Mouse (Mus musculus): ENCODE results near the gene Kcnk3.

DNA sequence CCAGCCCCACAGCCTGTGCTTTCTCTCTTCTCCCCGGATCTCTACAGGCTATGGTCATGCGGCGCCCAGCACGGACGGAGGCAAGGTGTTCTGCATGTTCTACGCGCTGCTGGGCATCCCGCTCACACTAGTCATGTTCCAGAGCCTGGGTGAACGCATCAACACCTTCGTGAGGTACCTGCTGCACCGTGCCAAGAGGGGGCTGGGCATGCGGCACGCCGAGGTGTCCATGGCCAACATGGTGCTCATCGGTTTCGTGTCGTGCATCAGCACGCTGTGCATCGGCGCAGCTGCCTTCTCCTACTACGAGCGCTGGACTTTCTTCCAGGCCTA is 33.8 kb downstream of the Kcnk3 start:
- no peak for TF ChIP-seq POLR2A (IDR thresholded peaks at IDR 0.05; ENCODE audit: insufficient read length, low read depth)
- TF ChIP-seq POLR2AphosphoS2 (IDR thresholded peaks at IDR 0.05; ENCODE audit: insufficient read length, low read depth): no peak
- TF ChIP-seq TCF3 (IDR thresholded peaks at IDR 0.05; ENCODE audit: insufficient read length, low read depth): no peak
- TF ChIP-seq USF1 (IDR thresholded peaks at IDR 0.05; ENCODE audit: low read depth): no peak
